Mouse (Mus musculus): ENCODE measurements around the gene Mybl2.

Gene Mybl2

DNA sequence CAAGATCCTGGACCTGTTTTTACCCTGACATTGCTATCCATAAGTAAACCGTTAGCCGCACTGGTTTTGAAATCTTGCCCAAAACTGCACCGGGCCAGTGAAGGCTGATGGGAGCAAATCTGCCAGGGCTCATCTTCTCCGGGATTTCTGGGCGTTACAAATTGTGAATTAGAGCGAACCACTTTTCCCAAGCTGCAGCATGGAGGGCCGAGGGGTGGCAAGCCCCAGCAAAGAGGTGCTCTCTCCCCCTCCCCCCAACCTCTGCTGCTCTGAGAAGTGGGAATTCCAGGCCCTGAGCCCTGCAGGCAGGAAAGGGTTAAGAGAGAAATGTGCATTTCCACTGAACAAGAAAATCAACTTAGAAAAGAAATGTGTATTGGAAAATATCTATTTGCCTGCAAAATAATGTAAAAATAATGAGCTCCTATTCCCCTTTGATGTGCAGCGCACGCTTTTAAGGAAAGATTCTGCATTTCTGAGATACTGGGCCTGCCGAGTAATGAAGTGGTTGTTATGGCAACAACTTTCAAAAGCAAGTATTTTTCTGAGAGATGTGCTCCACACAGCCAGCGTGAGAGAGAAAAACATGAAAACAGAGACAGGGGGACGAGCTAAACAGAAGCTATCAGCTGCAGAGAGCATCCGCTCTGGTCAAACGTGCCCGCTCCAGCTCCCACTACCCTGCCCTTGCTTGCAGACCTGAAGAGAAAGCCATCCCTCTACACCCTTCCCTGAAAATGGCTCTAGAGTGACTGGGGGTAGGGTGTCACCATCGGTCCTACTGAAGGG is 57.1 kb downstream of the Mybl2 start:
- DNase-seq (ENCODE audit: low spot score in 2 of 2) = no peak

DNA sequence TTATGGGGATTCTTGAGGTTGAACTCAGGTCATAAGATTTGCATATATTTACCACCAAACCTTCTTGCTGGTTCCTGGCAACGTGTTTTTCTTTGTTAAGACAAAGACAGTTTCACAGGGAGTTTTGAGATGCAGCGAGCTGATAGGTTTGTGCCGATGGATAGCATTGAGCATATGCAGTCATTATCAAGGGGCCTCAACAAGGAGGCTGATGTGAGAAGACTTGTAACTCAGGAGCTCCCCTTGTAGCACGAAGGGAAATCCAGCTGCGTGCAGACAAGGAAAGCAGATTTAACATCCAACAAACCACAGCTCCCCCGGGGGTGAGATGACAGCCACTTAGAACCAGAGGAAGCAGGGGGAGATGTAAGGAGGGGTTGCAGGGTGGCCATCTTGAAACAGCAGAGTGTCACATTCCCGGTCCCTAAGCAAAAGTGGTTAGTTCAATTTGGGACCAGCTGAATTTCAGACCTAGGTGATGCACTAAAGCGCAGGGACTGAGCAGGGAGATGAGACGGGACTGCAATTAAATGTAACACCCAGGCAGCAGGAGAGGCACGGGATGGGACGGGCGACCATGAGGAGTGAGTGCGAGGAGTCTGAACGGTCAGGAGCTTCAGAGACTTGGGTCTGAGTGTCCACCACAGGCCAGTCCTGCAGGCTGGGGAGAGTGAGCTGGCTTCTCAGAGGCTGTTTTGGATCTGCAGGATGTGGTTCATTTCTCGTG is 66.3 kb downstream of the Mybl2 start:
- no peak for DNase-seq (ENCODE audit: low spot score in 2 of 2)

DNA sequence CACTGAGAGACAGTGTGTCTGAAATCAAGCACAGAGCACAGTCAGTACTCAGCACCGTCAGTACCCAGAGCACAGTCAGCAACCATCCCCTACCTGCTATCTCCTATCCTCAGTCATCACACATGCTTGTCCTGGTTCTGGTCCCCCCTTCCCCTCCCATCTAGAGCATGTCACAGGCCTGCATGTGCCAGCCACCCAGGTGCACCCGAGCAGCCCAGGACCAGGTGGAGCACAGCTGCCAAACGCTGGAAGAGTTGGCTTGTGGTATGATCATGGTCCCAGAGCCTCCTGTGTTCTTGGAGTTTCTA is 66.8 kb downstream of the Mybl2 start:
- no peak for DNase-seq (ENCODE audit: low spot score in 2 of 2)

DNA sequence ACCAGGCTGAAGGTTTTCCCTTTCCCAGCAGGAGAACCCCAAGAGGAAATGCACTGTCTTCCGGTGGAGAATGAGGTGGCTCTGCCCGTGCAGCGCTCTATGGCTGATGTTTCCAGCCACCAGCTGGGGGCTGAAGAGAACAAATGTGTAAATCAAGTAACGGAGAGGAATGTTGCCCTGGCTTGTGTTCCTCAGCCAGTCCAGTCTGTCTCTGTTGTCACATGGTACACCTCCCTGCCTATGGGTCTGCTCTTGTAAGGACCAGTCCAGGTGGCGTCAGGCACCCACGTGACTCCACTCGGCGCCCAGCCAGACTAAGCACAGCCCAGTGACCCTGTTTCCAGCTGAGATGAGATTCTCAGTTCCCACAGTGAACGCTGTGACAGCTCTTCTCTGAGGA is 67.8 kb downstream of the Mybl2 start:
- DNase-seq (ENCODE audit: low spot score in 2 of 2) = peak in 1 of 2 experiments; percentile 47

DNA sequence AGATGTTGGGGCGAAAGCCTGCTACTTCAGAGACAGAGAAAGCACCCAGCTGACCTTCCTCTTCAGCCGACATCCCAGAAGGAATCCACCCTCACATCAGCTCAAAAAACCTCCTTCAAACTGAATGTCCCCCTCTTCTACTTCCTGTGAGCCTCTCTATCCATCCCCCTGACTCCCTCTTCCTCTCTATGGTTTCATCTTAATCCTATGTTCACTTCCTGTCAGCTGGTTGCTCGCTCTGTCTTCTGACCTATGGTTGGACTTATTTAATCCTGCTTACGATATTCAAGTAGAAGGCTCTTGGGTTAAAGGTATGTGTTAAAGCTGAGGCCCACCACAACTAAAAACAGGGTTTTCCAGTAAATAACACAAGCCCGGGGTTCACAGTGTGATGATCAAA is 69.0 kb downstream of the Mybl2 start:
- DNase-seq (ENCODE audit: low spot score in 2 of 2) = no peak

DNA sequence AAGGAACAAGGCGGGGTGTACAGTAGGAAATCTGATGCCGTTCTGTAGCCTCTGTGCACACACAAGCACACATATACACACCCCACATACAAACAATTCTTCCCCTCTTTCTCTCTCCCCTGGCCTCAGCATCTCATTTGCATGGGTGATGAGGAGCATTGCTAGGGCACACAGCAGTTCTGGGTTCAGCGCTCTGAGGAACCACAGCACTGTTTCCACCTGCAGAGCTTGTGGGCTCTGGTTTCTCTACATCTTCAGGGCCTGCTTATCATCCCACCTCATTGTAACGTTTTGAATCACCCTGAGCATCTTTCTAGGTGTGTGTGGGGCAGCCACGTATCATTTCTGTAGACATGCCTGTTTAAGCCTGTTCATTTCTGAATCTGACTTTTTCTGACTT is 76.3 kb downstream of the Mybl2 start:
- DNase-seq (ENCODE audit: low spot score in 2 of 2) = no peak

DNA sequence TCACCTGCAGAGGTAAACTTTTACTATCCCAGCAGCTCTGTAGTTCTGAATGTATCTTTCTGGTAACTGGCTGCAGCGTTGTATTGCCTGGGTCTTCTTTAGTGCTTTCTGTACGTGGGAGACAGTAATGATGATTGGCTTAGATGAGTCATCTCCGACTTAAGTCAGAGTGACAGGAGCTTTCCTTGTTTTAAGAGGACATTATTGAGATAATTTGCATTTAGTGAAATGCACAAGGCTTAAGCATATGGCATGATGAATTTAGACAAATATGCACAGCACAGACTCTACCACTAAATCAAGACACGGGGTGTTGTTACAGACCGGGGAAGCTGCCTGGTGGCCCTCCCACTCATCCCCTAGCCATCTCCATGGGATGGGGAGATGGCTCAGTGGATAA is 77.8 kb downstream of the Mybl2 start:
- no peak for DNase-seq (ENCODE audit: low spot score in 2 of 2)
